Mouse (Mus musculus): ENCODE measurements at regions not wholly inside any gene's neighbourhood (a gene's known extent, or its start where the extent isn't known, plus 50 kb on each side); places are given as distances from the start of the nearest gene placed in this dataset.

GRCm38 (mm10) chr12:112349676-112350318 is 139.5 kb upstream of the A530016L24Rik start:
- no peak for TF ChIP-seq CTCF (IDR thresholded peaks at IDR 0.05; ENCODE audit: extremely low read depth, insufficient read length, insufficient replicate concordance, low read depth, low read length)
- no peak for TF ChIP-seq POLR2A (IDR thresholded peaks at IDR 0.05; ENCODE audit: low read depth, low read length)
